Mouse (Mus musculus): ENCODE data around the gene Tns1. TPM values are rescaled to one million over a fixed set of nuclear protein-coding genes. Genes with fewer than 3 reads are reported as not detected.

Tns1 gene
- total and polyA plus RNA-seq, 3 experiments: 0.40 to 3.6 (median 0.89) TPM

- H3K36me3 ChIP-seq (replicated peaks in 1 of 2; ENCODE audit: control insufficient read depth in 1 of 2, insufficient read depth in 1 of 2, low read length in 1 of 2): no peaks in the 10 kb centered on the region
- H3K27ac ChIP-seq (ENCODE audit: insufficient read depth, low read depth): no peak overlapping the region
- dilution Hi-C loops (cut with MboI; ENCODE audit: extremely low pct_ligation_motif_present, extremely low pct_unique_long_range_greater_than_20kb, low sequenced_read_pairs) (no loop called here), in situ Hi-C loops (cut with MboI; ENCODE audit: low pct_ligation_motif_present, low pct_unique_long_range_greater_than_20kb, low sequenced_read_pairs) (loop anchor here (5.0 kb wide), 1 partner anchor 37 kb away; no protein-coding TSS in a partner anchor)
- TF ChIP-seq MXI1 (IDR thresholded peaks at IDR 0.05; ENCODE audit: low read depth, low read length) (no peak), GABPA (IDR thresholded peaks at IDR 0.05; ENCODE audit: insufficient replicate concordance, low read depth, low read length) (no peak), RCOR1 (conservative IDR thresholded peaks at IDR 0.05; ENCODE audit: low read depth, low read length) (no peak), SMC3 (IDR thresholded peaks at IDR 0.05; ENCODE audit: low read depth, low read length) (no peak), ZC3H11A (IDR thresholded peaks at IDR 0.05; ENCODE audit: low read depth, low read length) (no peak), BHLHE40 (IDR thresholded peaks at IDR 0.05; ENCODE audit: low read depth, low read length) (no peak), IRF4 (IDR thresholded peaks at IDR 0.05; ENCODE audit: low read depth, low read length) (no peak), ETS1 (conservative IDR thresholded peaks at IDR 0.05; ENCODE audit: low read depth, low read length) (no peak), CHD1 (IDR thresholded peaks at IDR 0.05; ENCODE audit: low read depth, low read length) (no peak), SIN3A (IDR thresholded peaks at IDR 0.05; ENCODE audit: low read length) (no peak), TCF12 (IDR thresholded peaks at IDR 0.05; ENCODE audit: low read depth, low read length) (no peak), KAT2A (IDR thresholded peaks at IDR 0.05; ENCODE audit: insufficient replicate concordance, low read length) (no peak), MAX (IDR thresholded peaks at IDR 0.05; ENCODE audit: low read length) (no peak), NRF1 (IDR thresholded peaks at IDR 0.05; ENCODE audit: low read depth, low read length) (no peak), PAX5 (IDR thresholded peaks at IDR 0.05; ENCODE audit: low read length) (no peak)
- H3K27me3 ChIP-seq (replicated peaks): peaks cover 2% of the 10 kb centered on the region
- no peaks in the 10 kb centered on the region for H3K79me2 ChIP-seq (replicated peaks; ENCODE audit: control insufficient read depth, extremely low read depth, insufficient read depth, poor library complexity, severe bottlenecking)
- peaks cover 0 to 17% of the 10 kb centered on the region in 2 experiments; a peak in 3 of 4 replicates for H3K4me1 ChIP-seq (ENCODE audit: control insufficient read depth in 1 of 2, insufficient read depth in 2 of 2)
- H3K9me3 ChIP-seq (replicated peaks; ENCODE audit: low read length): no peaks in the 10 kb centered on the region
- no peak overlapping the region for H3K9ac ChIP-seq (ENCODE audit: insufficient read depth, low read depth)
- no peak overlapping the region for H3K4me2 ChIP-seq (ENCODE audit: insufficient read depth, low read depth, poor library complexity, severe bottlenecking)
- DNase-seq (ENCODE audit: extremely low read depth): no peak
- no peak overlapping the region for H3K4me3 ChIP-seq (replicated peaks in 1 of 3; ENCODE audit: low read depth in 2 of 3, low read length in 2 of 3, poor library complexity in 1 of 3)
Measured at GRCm38 (mm10) chr1:73973992-73974391, 150.3 kb downstream of the Tns1 start.

GRCm38 (mm10) chr1:73972726-73973125 is 151.5 kb downstream of the Tns1 start:
- Histone ChIP-seq H3K27me3 (replicated peaks) (peaks cover 2% of the 10 kb centered on the region), H3K79me2 (replicated peaks; ENCODE audit: control insufficient read depth, extremely low read depth, insufficient read depth, poor library complexity, severe bottlenecking) (no peaks in the 10 kb centered on the region), H3K36me3 (replicated peaks in 1 of 2; ENCODE audit: control insufficient read depth in 1 of 2, insufficient read depth in 1 of 2, low read length in 1 of 2) (no peaks in the 10 kb centered on the region), H3K4me3 (replicated peaks in 1 of 3; ENCODE audit: low read depth in 2 of 3, low read length in 2 of 3, poor library complexity in 1 of 3) (no peak overlapping the region), H3K4me2 (ENCODE audit: insufficient read depth, low read depth, poor library complexity, severe bottlenecking) (no peak overlapping the region), H3K9me3 (replicated peaks; ENCODE audit: low read length) (no peaks in the 10 kb centered on the region), H3K4me1 (ENCODE audit: control insufficient read depth in 1 of 2, insufficient read depth in 2 of 2) (peaks cover 0 to 19% of the 10 kb centered on the region in 2 experiments; a peak in 3 of 4 replicates), H3K27ac (ENCODE audit: insufficient read depth, low read depth) (no peak overlapping the region), H3K9ac (ENCODE audit: insufficient read depth, low read depth) (no peak overlapping the region)
- dilution Hi-C loops (cut with MboI; ENCODE audit: extremely low pct_ligation_motif_present, extremely low pct_unique_long_range_greater_than_20kb, low sequenced_read_pairs): no loop called here
- in situ Hi-C loops (cut with MboI; ENCODE audit: low pct_ligation_motif_present, low pct_unique_long_range_greater_than_20kb, low sequenced_read_pairs): loop anchor here (5.0 kb wide), 1 partner anchor 35 kb away; no protein-coding TSS in a partner anchor
- no peak for TF ChIP-seq MXI1 (IDR thresholded peaks at IDR 0.05; ENCODE audit: low read depth, low read length)
- TF ChIP-seq ZNF384 (IDR thresholded peaks at IDR 0.05; ENCODE audit: low read depth, low read length): no peak
- TF ChIP-seq KAT2A (IDR thresholded peaks at IDR 0.05; ENCODE audit: insufficient replicate concordance, low read length): no peak
- no peak for TF ChIP-seq ELF1 (IDR thresholded peaks at IDR 0.05; ENCODE audit: low read depth, low read length)
- TF ChIP-seq TBP (conservative IDR thresholded peaks at IDR 0.05; ENCODE audit: low read depth, low read length): no peak
- TF ChIP-seq BHLHE40 (IDR thresholded peaks at IDR 0.05; ENCODE audit: low read depth, low read length): no peak
- no peak for TF ChIP-seq UBTF (IDR thresholded peaks at IDR 0.05; ENCODE audit: low read depth, low read length)
- no peak for TF ChIP-seq TCF12 (IDR thresholded peaks at IDR 0.05; ENCODE audit: low read depth, low read length)
- TF ChIP-seq HCFC1 (IDR thresholded peaks at IDR 0.05; ENCODE audit: low read depth, low read length): no peak
- no peak for TF ChIP-seq E2F4 (IDR thresholded peaks at IDR 0.05; ENCODE audit: insufficient replicate concordance, low read depth, low read length)
- no peak for TF ChIP-seq USF2 (conservative IDR thresholded peaks at IDR 0.05; ENCODE audit: low read depth, low read length)
- no peak for TF ChIP-seq ZMIZ1 (IDR thresholded peaks at IDR 0.05; ENCODE audit: low read depth, low read length)
- no peak for TF ChIP-seq CHD1 (IDR thresholded peaks at IDR 0.05; ENCODE audit: low read depth, low read length)
- no peak for TF ChIP-seq MAZ (IDR thresholded peaks at IDR 0.05; ENCODE audit: low read depth, low read length)
- no peak for TF ChIP-seq RAD21 (IDR thresholded peaks at IDR 0.05; ENCODE audit: low read depth, low read length)
- TF ChIP-seq PAX5 (IDR thresholded peaks at IDR 0.05; ENCODE audit: low read length): no peak
- no peak for TF ChIP-seq MYC (IDR thresholded peaks at IDR 0.05; ENCODE audit: low read depth, low read length)
- no peak for TF ChIP-seq JUN (IDR thresholded peaks at IDR 0.05; ENCODE audit: insufficient read depth, low read depth, low read length)
- DNase-seq (ENCODE audit: extremely low read depth): no peak

All from CH12.LX (cell line).